ENCODE assay signal across 30 mouse cellular contexts in genomic region chr1:175701145-175701544, GRCm38 (mm10). TPM values are rescaled to one million over a fixed set of nuclear protein-coding genes. Genes with fewer than 3 reads are reported as not detected.
DNase-seq lines count a peak whose midpoint lies in the region; ATAC-seq and TF ChIP-seq lines count a peak whose summit lies in the region.
"Had no signal": no experiment of that assay in that cellular context is flagged by ENCODE, and none has a peak within 500 bp of the region (broad histone marks: within the 10 kb centered on the region; RNA-seq: fewer than 3 reads in every experiment).

No protein-coding gene starts in this region.

- no peaks in the 10 kb centered on the region for H3K9me3 ChIP-seq in liver, embryonic 16.5 days (replicated peaks; ENCODE audit: control insufficient read depth, low read length)
- H3K9me3 ChIP-seq in liver, embryonic 12.5 days (replicated peaks) = no peaks in the 10 kb centered on the region
- H3K9me3 ChIP-seq in intestine, embryonic 14.5 days (ENCODE audit: control insufficient read depth, low read length) = no peaks in the 10 kb centered on the region
- H3K9me3 ChIP-seq in intestine, postnatal 0 days (ENCODE audit: control insufficient read depth) = no peaks in the 10 kb centered on the region
- H3K9me3 ChIP-seq: embryonic facial prominence, embryonic 10.5 days; embryonic facial prominence, embryonic 13.5 days; forebrain, embryonic 12.5 days; forebrain, embryonic 15.5 days; heart, embryonic 10.5 days; heart, embryonic 13.5 days; hindbrain, embryonic 12.5 days had no signal

- ATAC-seq in liver, embryonic 16.5 days (ENCODE audit: low read depth) = peak; percentile 24; the same call in 1 of the 2 replicates
- no peak for ATAC-seq in liver, embryonic 12.5 days
- peak; percentile 74; the same call in 1 of the 2 replicates for ATAC-seq in intestine, embryonic 14.5 days (replicated peaks; ENCODE audit: low FRiP score, low TSS enrichment, low read depth)
- ATAC-seq in intestine, postnatal 0 days = peak; percentile 33; the same call in 1 of the 2 replicates
- ATAC-seq: activated CD4-positive, CD25-positive, alpha-beta regulatory T cell, adult 4 months; forebrain, embryonic 15.5 days had no signal

- intact Hi-C loops in left cerebral cortex, postnatal 4 days (cut with DNase I) = no loop called here

- H3K4me1 ChIP-seq in liver, embryonic 16.5 days (ENCODE audit: control insufficient read depth, low read depth, low read length) = no peaks in the 10 kb centered on the region
- H3K4me1 ChIP-seq in liver, embryonic 12.5 days = no peaks in the 10 kb centered on the region
- no peaks in the 10 kb centered on the region for H3K4me1 ChIP-seq in intestine, embryonic 14.5 days (replicated peaks; ENCODE audit: control insufficient read depth, insufficient read depth, low read length)
- H3K4me1 ChIP-seq in intestine, postnatal 0 days (replicated peaks; ENCODE audit: control insufficient read depth, insufficient read depth, low read length) = 0 out of 2 replicates have a peak, but pooled peaks cover 2% of the 10 kb centered on the region
- H3K4me1 ChIP-seq: embryonic facial prominence, embryonic 13.5 days; forebrain, embryonic 12.5 days; forebrain, embryonic 15.5 days; hindbrain, embryonic 12.5 days had no signal

- 46% methylated on average over 4 of the region's 4 CpGs for WGBS in liver, embryonic 16.5 days (ENCODE audit: insufficient replicate concordance)
- 52% methylated on average over 4 of the region's 4 CpGs for WGBS in liver, embryonic 12.5 days (ENCODE audit: insufficient replicate concordance)
- 61% methylated on average over 4 of the region's 4 CpGs for WGBS in intestine, embryonic 14.5 days
- 35% methylated on average over 4 of the region's 4 CpGs for WGBS in intestine, postnatal 0 days

- no peak for DNase-seq in intestine, embryonic 14.5 days (ENCODE audit: low spot score)
- peak; percentile 85 for DNase-seq in yolk sac, embryonic 10.5 days (ENCODE audit: low spot score)
- DNase-seq in left cerebral cortex, postnatal 4 days = no peak
- no peak for DNase-seq in urinary bladder, adult 18-20 months (ENCODE audit: low spot score in 2 of 2)
- DNase-seq: adrenal gland, adult 8-10 months; adrenal gland, postnatal 25 days; cerebellum, adult 11-12 months; cerebellum, adult 8-10 months; cerebellum, postnatal 10 days; cerebellum, postnatal 36 days; embryo, embryonic 11 days; gastrocnemius, postnatal 10 days; gastrocnemius, postnatal 36 days; heart, adult 2 months; heart, postnatal 14 days had no signal

- no peaks in the 10 kb centered on the region for H3K36me3 ChIP-seq in liver, embryonic 16.5 days (ENCODE audit: control insufficient read depth, insufficient read depth)
- no peaks in the 10 kb centered on the region for H3K36me3 ChIP-seq in liver, embryonic 12.5 days
- no peaks in the 10 kb centered on the region for H3K36me3 ChIP-seq in intestine, embryonic 14.5 days (ENCODE audit: control insufficient read depth, insufficient read depth, low read length)
- no peaks in the 10 kb centered on the region for H3K36me3 ChIP-seq in intestine, postnatal 0 days (ENCODE audit: control insufficient read depth, insufficient read depth)
- H3K36me3 ChIP-seq: embryonic facial prominence, embryonic 10.5 days; embryonic facial prominence, embryonic 13.5 days; forebrain, embryonic 12.5 days; forebrain, embryonic 15.5 days; heart, embryonic 10.5 days; heart, embryonic 13.5 days; hindbrain, embryonic 12.5 days had no signal

- no peak for TF ChIP-seq CTCF in intestine, postnatal 0 days (IDR thresholded peaks at IDR 0.05; ENCODE audit: low read depth)

- H3K4me2 ChIP-seq in liver, embryonic 16.5 days (ENCODE audit: low read depth, low read length) = no peak overlapping the region
- H3K4me2 ChIP-seq in liver, embryonic 12.5 days = no peak overlapping the region
- H3K4me2 ChIP-seq in intestine, embryonic 14.5 days (ENCODE audit: low read length) = no peak overlapping the region
- no peak overlapping the region for H3K4me2 ChIP-seq in intestine, postnatal 0 days (replicated peaks; ENCODE audit: low read depth)
- H3K4me2 ChIP-seq: embryonic facial prominence, embryonic 13.5 days; forebrain, embryonic 12.5 days; forebrain, embryonic 15.5 days; heart, embryonic 13.5 days; hindbrain, embryonic 12.5 days had no signal

- no peak overlapping the region for H3K27ac ChIP-seq in liver, embryonic 16.5 days (ENCODE audit: low read length)
- H3K27ac ChIP-seq in liver, embryonic 12.5 days = no peak overlapping the region
- no peak overlapping the region for H3K27ac ChIP-seq in intestine, embryonic 14.5 days (ENCODE audit: low read depth)
- H3K27ac ChIP-seq in intestine, postnatal 0 days (ENCODE audit: low read depth, low read length) = no peak overlapping the region
- H3K27ac ChIP-seq: embryonic facial prominence, embryonic 10.5 days; embryonic facial prominence, embryonic 13.5 days; forebrain, embryonic 12.5 days; forebrain, embryonic 15.5 days; heart, adult 2 months; heart, embryonic 10.5 days; heart, embryonic 13.5 days; hindbrain, embryonic 12.5 days had no signal

- no peak overlapping the region for H3K4me3 ChIP-seq in liver, embryonic 16.5 days (ENCODE audit: low read depth, low read length)
- no peak overlapping the region for H3K4me3 ChIP-seq in liver, embryonic 12.5 days
- no peak overlapping the region for H3K4me3 ChIP-seq in intestine, embryonic 14.5 days (ENCODE audit: low read depth, low read length)
- no peak overlapping the region for H3K4me3 ChIP-seq in intestine, postnatal 0 days (ENCODE audit: low read depth, low read length)
- H3K4me3 ChIP-seq: embryonic facial prominence, embryonic 10.5 days; embryonic facial prominence, embryonic 13.5 days; erythroblast, embryonic 14.5 days; forebrain, embryonic 12.5 days; forebrain, embryonic 15.5 days; heart, adult 2 months; heart, embryonic 10.5 days; heart, embryonic 13.5 days; hindbrain, embryonic 12.5 days had no signal

- H3K27me3 ChIP-seq in liver, embryonic 16.5 days (ENCODE audit: control insufficient read depth, insufficient read depth, low read depth, low read length) = no peaks in the 10 kb centered on the region
- H3K27me3 ChIP-seq in liver, embryonic 12.5 days (replicated peaks) = no peaks in the 10 kb centered on the region
- H3K27me3 ChIP-seq in intestine, embryonic 14.5 days (replicated peaks; ENCODE audit: control insufficient read depth, insufficient read depth, low read length) = no peaks in the 10 kb centered on the region
- H3K27me3 ChIP-seq in intestine, postnatal 0 days (replicated peaks; ENCODE audit: control insufficient read depth, insufficient read depth, low read length) = no peaks in the 10 kb centered on the region
- H3K27me3 ChIP-seq: embryonic facial prominence, embryonic 13.5 days; forebrain, embryonic 12.5 days; forebrain, embryonic 15.5 days; heart, embryonic 13.5 days; hindbrain, embryonic 12.5 days had no signal

- H3K9ac ChIP-seq in liver, embryonic 16.5 days (ENCODE audit: low read depth, low read length) = no peak overlapping the region
- no peak overlapping the region for H3K9ac ChIP-seq in liver, embryonic 12.5 days
- H3K9ac ChIP-seq in intestine, embryonic 14.5 days (ENCODE audit: low read length) = no peak overlapping the region
- no peak overlapping the region for H3K9ac ChIP-seq in intestine, postnatal 0 days (ENCODE audit: low read depth, low read length)
- H3K9ac ChIP-seq: embryonic facial prominence, embryonic 13.5 days; forebrain, embryonic 12.5 days; forebrain, embryonic 15.5 days; heart, embryonic 13.5 days; hindbrain, embryonic 12.5 days had no signal

RNA-seq across cellular contexts. Expression of gene Wdr64, which starts 2.8 kb away (rescaled TPM):
- not detected in 2 replicates for polyA plus RNA-seq in liver, embryonic 16.5 days (2015; fragmentation: Nextera tagmentation; extraction: Ambion mirVana)
- not detected in 2 replicates for polyA plus RNA-seq in liver, embryonic 12.5 days (2016; fragmentation: Nextera tagmentation; extraction: Ambion mirVana)
- polyA plus RNA-seq in intestine, embryonic 14.5 days (2014; fragmentation: Nextera tagmentation; extraction: Ambion mirVana) = not detected in 2 replicates
- not detected in 2 replicates for polyA plus RNA-seq in intestine, postnatal 0 days (2015; fragmentation: Nextera tagmentation; extraction: Ambion mirVana)
- total RNA-seq in left cerebral cortex, postnatal 4 days (2021) = not detected
- total RNA-seq: adrenal gland, adult 8-10 months; adrenal gland, postnatal 25 days; gastrocnemius, postnatal 10 days; gastrocnemius, postnatal 36 days; granulocyte monocyte progenitor cell, adult 5-6 weeks; heart, adult 2 months; heart, postnatal 14 days; hematopoietic stem cell, adult 5-6 weeks had no signal
- polyA plus RNA-seq: activated CD4-positive, CD25-positive, alpha-beta regulatory T cell, adult 4 months; embryonic facial prominence, embryonic 10.5 days; embryonic facial prominence, embryonic 13.5 days; erythroblast, embryonic 14.5 days; forebrain, embryonic 12.5 days; forebrain, embryonic 15.5 days; heart, adult 2 months; heart, embryonic 10.5 days; heart, embryonic 13.5 days; heart, embryonic 16.5 days; hindbrain, embryonic 12.5 days had no signal

RNA-seq across cellular contexts. Expression of gene Chml, which starts 8.4 kb away (rescaled TPM):
- polyA plus RNA-seq in liver, embryonic 16.5 days (2015; fragmentation: Nextera tagmentation; extraction: Ambion mirVana) = 0.83 TPM in 2 replicates
- 1.6 TPM in 2 replicates for polyA plus RNA-seq in liver, embryonic 12.5 days (2016; fragmentation: Nextera tagmentation; extraction: Ambion mirVana)
- 4.1 and 4.2 TPM in 2 replicates for polyA plus RNA-seq in intestine, embryonic 14.5 days (2014; fragmentation: Nextera tagmentation; extraction: Ambion mirVana)
- 1.6 TPM in 2 replicates for polyA plus RNA-seq in intestine, postnatal 0 days (2015; fragmentation: Nextera tagmentation; extraction: Ambion mirVana)
- 10 to 100 TPM; 16.2 to 18.4 TPM for total RNA-seq in left cerebral cortex, postnatal 4 days (2021)

RNA-seq across cellular contexts. Expression of gene Opn3, which starts 8.6 kb away (rescaled TPM):
- 1.0 and 1.3 TPM in 2 replicates for polyA plus RNA-seq in liver, embryonic 16.5 days (2015; fragmentation: Nextera tagmentation; extraction: Ambion mirVana)
- polyA plus RNA-seq in liver, embryonic 12.5 days (2016; fragmentation: Nextera tagmentation; extraction: Ambion mirVana) = 2.5 and 3.1 TPM in 2 replicates
- polyA plus RNA-seq in intestine, embryonic 14.5 days (2014; fragmentation: Nextera tagmentation; extraction: Ambion mirVana) = 8.5 and 11.3 TPM in 2 replicates
- 4.1 and 4.5 TPM in 2 replicates for polyA plus RNA-seq in intestine, postnatal 0 days (2015; fragmentation: Nextera tagmentation; extraction: Ambion mirVana)
- total RNA-seq in left cerebral cortex, postnatal 4 days (2021) = 1 to 10 TPM; 6.0 to 7.7 TPM
- polyA plus RNA-seq: activated CD4-positive, CD25-positive, alpha-beta regulatory T cell, adult 4 months; erythroblast, embryonic 14.5 days had no signal
